Mouse (Mus musculus): ENCODE measurements around the gene Dusp8. TPM values are rescaled to one million over a fixed set of nuclear protein-coding genes. Genes with fewer than 3 reads are reported as not detected.
"Not testable (repeated sequence)": the region's sequence is repeated elsewhere in the genome, so short reads cannot be mapped to it uniquely, and the experiment has no call there.

Dusp8 gene
- 113 and 128 TPM in 2 replicates for polyA plus RNA-seq (2015; fragmentation: Nextera tagmentation; extraction: Ambion mirVana)

- H3K36me3 ChIP-seq (ENCODE audit: control insufficient read depth, insufficient read depth, low read length) = no peaks in the 10 kb centered on the region
- H3K27ac ChIP-seq (ENCODE audit: low read length) = peak within 1 kb of the TSS; percentile 98
- peak; percentile 69 for ATAC-seq
Observed at GRCm38 (mm10) chr7:142095183-142095931, at the start of gene Dusp8. Dusp8 (minus strand) TSS chr7:142095843.

GRCm38 (mm10) chr7:142144507-142144906 lies 48.9 kb upstream of the Dusp8 start, which contains the start of gene Gm45337:
Gm45337 (minus strand) TSS chr7:142144607.
- no peaks in the 10 kb centered on the region for H3K27me3 ChIP-seq (ENCODE audit: control insufficient read depth, insufficient read depth, low read depth, low read length)
- H3K9ac ChIP-seq (ENCODE audit: low read depth, low read length) = no peak within 1 kb of the TSS
- H3K27ac ChIP-seq (ENCODE audit: low read length) = no peak within 1 kb of the TSS
- no peaks in the 10 kb centered on the region for H3K4me1 ChIP-seq (ENCODE audit: control insufficient read depth, insufficient read depth, low read length)
- no peak within 1 kb of the TSS for H3K4me2 ChIP-seq (ENCODE audit: low read length)
- H3K9me3 ChIP-seq (replicated peaks; ENCODE audit: control insufficient read depth, low read length, poor library complexity, severe bottlenecking) = no peaks in the 10 kb centered on the region
- ATAC-seq = no peak
- 80% methylated on average over 1 of the region's 1 CpGs for WGBS
- no peaks in the 10 kb centered on the region for H3K36me3 ChIP-seq (ENCODE audit: control insufficient read depth, insufficient read depth, low read length)
- H3K4me3 ChIP-seq (ENCODE audit: low read depth, low read length) = no peak within 1 kb of the TSS

More at GRCm38 (mm10) chr7:142095183-142095931, at the start of gene Dusp8:
- H3K4me1 ChIP-seq (ENCODE audit: control insufficient read depth, insufficient read depth, low read length) = peaks cover 45% of the 10 kb centered on the region
- peak within 1 kb of the TSS; percentile 96 for H3K4me2 ChIP-seq (ENCODE audit: low read length)
- under 1% methylated on average over 57 of the region's 63 CpGs for WGBS
- H3K4me3 ChIP-seq (ENCODE audit: low read depth, low read length) = peak within 1 kb of the TSS; percentile 88
- no peaks in the 10 kb centered on the region for H3K27me3 ChIP-seq (ENCODE audit: control insufficient read depth, insufficient read depth, low read depth, low read length)
- peak within 1 kb of the TSS; percentile 99 for H3K9ac ChIP-seq (ENCODE audit: low read depth, low read length)
- H3K9me3 ChIP-seq (replicated peaks; ENCODE audit: control insufficient read depth, low read length, poor library complexity, severe bottlenecking) = no peaks in the 10 kb centered on the region

- not testable (repeated sequence) for H3K4me1 ChIP-seq (ENCODE audit: control insufficient read depth, insufficient read depth, low read length); H3K27ac ChIP-seq (ENCODE audit: low read length); H3K9me3 ChIP-seq (replicated peaks; ENCODE audit: control insufficient read depth, low read length, poor library complexity, severe bottlenecking); H3K27me3 ChIP-seq (ENCODE audit: control insufficient read depth, insufficient read depth, low read depth, low read length); H3K4me3 ChIP-seq (ENCODE audit: low read depth, low read length); H3K36me3 ChIP-seq (ENCODE audit: control insufficient read depth, insufficient read depth, low read length); H3K4me2 ChIP-seq (ENCODE audit: low read length); ATAC-seq; H3K9ac ChIP-seq (ENCODE audit: low read depth, low read length)
- WGBS = 56% methylated on average over 1 of the region's 1 CpGs
Observed at GRCm38 (mm10) chr7:142143506-142144010, 47.9 kb upstream of the Dusp8 start.

- Histone ChIP-seq H3K9ac (ENCODE audit: low read depth, low read length) (no peak overlapping the region), H3K9me3 (replicated peaks; ENCODE audit: control insufficient read depth, low read length, poor library complexity, severe bottlenecking) (no peaks in the 10 kb centered on the region), H3K4me1 (ENCODE audit: control insufficient read depth, insufficient read depth, low read length) (no peaks in the 10 kb centered on the region), H3K27me3 (ENCODE audit: control insufficient read depth, insufficient read depth, low read depth, low read length) (no peaks in the 10 kb centered on the region), H3K27ac (ENCODE audit: low read length) (no peak overlapping the region), H3K4me2 (ENCODE audit: low read length) (no peak overlapping the region), H3K4me3 (ENCODE audit: low read depth, low read length) (no peak overlapping the region), H3K36me3 (ENCODE audit: control insufficient read depth, insufficient read depth, low read length) (no peaks in the 10 kb centered on the region)
- ATAC-seq = no peak
- WGBS = 37% methylated on average over 1 of the region's 1 CpGs
Observed at GRCm38 (mm10) chr7:142140696-142141095, 45.1 kb upstream of the Dusp8 start.

- not testable (repeated sequence) for H3K4me3 ChIP-seq (ENCODE audit: low read depth, low read length); ATAC-seq; H3K9ac ChIP-seq (ENCODE audit: low read depth, low read length); H3K4me1 ChIP-seq (ENCODE audit: control insufficient read depth, insufficient read depth, low read length); H3K36me3 ChIP-seq (ENCODE audit: control insufficient read depth, insufficient read depth, low read length); H3K27me3 ChIP-seq (ENCODE audit: control insufficient read depth, insufficient read depth, low read depth, low read length); H3K9me3 ChIP-seq (replicated peaks; ENCODE audit: control insufficient read depth, low read length, poor library complexity, severe bottlenecking); H3K27ac ChIP-seq (ENCODE audit: low read length); H3K4me2 ChIP-seq (ENCODE audit: low read length)
- WGBS = 44% methylated on average over 2 of the region's 2 CpGs
Observed at GRCm38 (mm10) chr7:142135934-142136333, 40.3 kb upstream of the Dusp8 start, which contains the start of gene Gm39115. Gm39115 (minus strand) TSS chr7:142136034.

GRCm38 (mm10) chr7:142134206-142134995 lies 38.8 kb upstream of the Dusp8 start:
- H3K36me3 ChIP-seq (ENCODE audit: control insufficient read depth, insufficient read depth, low read length) = no peaks in the 10 kb centered on the region
- H3K4me1 ChIP-seq (ENCODE audit: control insufficient read depth, insufficient read depth, low read length) = no peaks in the 10 kb centered on the region
- ATAC-seq = no peak
- no peaks in the 10 kb centered on the region for H3K9me3 ChIP-seq (replicated peaks; ENCODE audit: control insufficient read depth, low read length, poor library complexity, severe bottlenecking)
- H3K4me3 ChIP-seq (ENCODE audit: low read depth, low read length) = no peak overlapping the region
- 60% methylated on average over 4 of the region's 4 CpGs for whole genome bisulfite sequencing
- no peak overlapping the region for H3K27ac ChIP-seq (ENCODE audit: low read length)
- H3K27me3 ChIP-seq (ENCODE audit: control insufficient read depth, insufficient read depth, low read depth, low read length) = no peaks in the 10 kb centered on the region
- no peak overlapping the region for H3K4me2 ChIP-seq (ENCODE audit: low read length)
- H3K9ac ChIP-seq (ENCODE audit: low read depth, low read length) = no peak overlapping the region

GRCm38 (mm10) chr7:142128843-142129242 lies 33.2 kb upstream of the Dusp8 start:
- H3K4me2 ChIP-seq (ENCODE audit: low read length) = no peak overlapping the region
- 64% methylated on average over 4 of the region's 4 CpGs for WGBS

GRCm38 (mm10) chr7:142120629-142121028 lies 25.0 kb upstream of the Dusp8 start, which contains the start of gene Gm45618:
Gm45618 (minus strand) TSS chr7:142120729.
- not testable (repeated sequence) for H3K27me3 ChIP-seq (ENCODE audit: control insufficient read depth, insufficient read depth, low read depth, low read length); H3K4me1 ChIP-seq (ENCODE audit: control insufficient read depth, insufficient read depth, low read length); H3K36me3 ChIP-seq (ENCODE audit: control insufficient read depth, insufficient read depth, low read length); H3K4me3 ChIP-seq (ENCODE audit: low read depth, low read length); H3K27ac ChIP-seq (ENCODE audit: low read length); ATAC-seq; H3K9ac ChIP-seq (ENCODE audit: low read depth, low read length); H3K4me2 ChIP-seq (ENCODE audit: low read length); H3K9me3 ChIP-seq (replicated peaks; ENCODE audit: control insufficient read depth, low read length, poor library complexity, severe bottlenecking)
- WGBS = 100% methylated on average over 1 of the region's 1 CpGs

More at GRCm38 (mm10) chr7:142128843-142129242, 33.2 kb upstream of the Dusp8 start:
- no peak for ATAC-seq
- Histone ChIP-seq H3K9ac (ENCODE audit: low read depth, low read length) (no peak overlapping the region), H3K4me1 (ENCODE audit: control insufficient read depth, insufficient read depth, low read length) (no peaks in the 10 kb centered on the region), H3K9me3 (replicated peaks; ENCODE audit: control insufficient read depth, low read length, poor library complexity, severe bottlenecking) (no peaks in the 10 kb centered on the region), H3K36me3 (ENCODE audit: control insufficient read depth, insufficient read depth, low read length) (no peaks in the 10 kb centered on the region), H3K27ac (ENCODE audit: low read length) (no peak overlapping the region), H3K4me3 (ENCODE audit: low read depth, low read length) (no peak overlapping the region), H3K27me3 (ENCODE audit: control insufficient read depth, insufficient read depth, low read depth, low read length) (no peaks in the 10 kb centered on the region)
